Mouse (Mus musculus) brain, embryonic 14.5 days (tissue): ENCODE measurements around the gene Lamb3.

Source experiments
- CTCF ChIP-seq: fragments of 200-500 bp; IDR thresholded peaks from 2 replicates; pipeline ENCODE4 v1.5.1; 2012; ENCODE audit warnings: inconsistent platforms, mild to moderate bottlenecking, moderate library complexity, borderline replicate concordance; ENCODE audit not compliant: insufficient read depth, insufficient read length; ENCODE audit errors: extremely low read depth
- POLR2A ChIP-seq: fragments of 200-500 bp; IDR thresholded peaks from 2 replicates; pipeline ENCODE4 v1.6.1; 2012; ENCODE audit warnings: mild to moderate bottlenecking, inconsistent platforms, borderline replicate concordance; ENCODE audit not compliant: poor library complexity, insufficient read depth, insufficient read length, severe bottlenecking; ENCODE audit errors: extremely low read depth

- TF ChIP-seq CTCF (no peak), POLR2A (no peak)
These were observed 49.2 kb downstream of the Lamb3 start for GRCm38 (mm10) chr1:193256621-193257098.
